Mouse (Mus musculus) hindbrain, embryonic 11.5 days (tissue): ENCODE data around the gene Sfmbt1. TPM values are rescaled to one million over a fixed set of nuclear protein-coding genes. Genes with fewer than 3 reads are reported as not detected.
"Not testable (repeated sequence)": the region's sequence is repeated elsewhere in the genome, so short reads cannot be mapped to it uniquely, and the experiment has no call there.

Source experiments
- ATAC-seq: fragments of 200-750 bp; cut with Nextera tagmentation; 2 replicates; pipeline ENCODE4 v1.8.0; 2017; ENCODE audit warnings: mild to moderate bottlenecking, moderate TSS enrichment, moderate library complexity; ENCODE audit not compliant: low FRiP score
- DNase-seq: peaks from one replicate; pipeline ENCODE4 v3.0.0-alpha.2; 2015; ENCODE audit warnings: low spot score
- H3K27ac ChIP-seq: fragments of 300-500 bp; sonication (generic); 2 replicates; pipeline ENCODE4 v1.5.1; 2014; ENCODE audit warnings: mild to moderate bottlenecking, low read depth, low read length
- H3K27me3 ChIP-seq: fragments of 300-500 bp; sonication (generic); 2 replicates; pipeline ENCODE4 v1.6.1; 2014; ENCODE audit warnings: mild to moderate bottlenecking, low read length, moderate library complexity, mixed read lengths; ENCODE audit not compliant: control insufficient read depth, insufficient read depth
- H3K36me3 ChIP-seq: fragments of 300-500 bp; sonication (generic); 2 replicates; pipeline ENCODE4 v1.6.1; 2014; ENCODE audit warnings: mild to moderate bottlenecking, low read length, moderate library complexity, mixed read lengths; ENCODE audit not compliant: control insufficient read depth, insufficient read depth
- H3K4me1 ChIP-seq: fragments of 300-500 bp; sonication (generic); replicated peaks from 2 replicates; pipeline ENCODE4 v1.6.1; 2014; ENCODE audit warnings: low read length, mixed read lengths; ENCODE audit not compliant: control insufficient read depth, insufficient read depth
- H3K4me2 ChIP-seq: fragments of 300-500 bp; sonication (generic); replicated peaks from 2 replicates; pipeline ENCODE4 v1.6.1; 2014; ENCODE audit warnings: mild to moderate bottlenecking, low read depth, low read length
- H3K4me3 ChIP-seq: fragments of 300-500 bp; sonication (generic); 2 replicates; pipeline ENCODE4 v1.5.1; 2014; ENCODE audit warnings: low read depth, low read length
- H3K9ac ChIP-seq: fragments of 300-500 bp; sonication (generic); 2 replicates; pipeline ENCODE4 v1.6.1; 2014; ENCODE audit warnings: low read depth, low read length
- H3K9me3 ChIP-seq: fragments of 300-500 bp; sonication (generic); 2 replicates; pipeline ENCODE4 v1.6.1; 2016; ENCODE audit warnings: low read length; ENCODE audit not compliant: control insufficient read depth
- WGBS: fragments of 180-500 bp; shearing (Covaris S2); extraction: QIAGEN DNeasy Blood & Tissue Kit; methylation state at CpG from one replicate; pipeline ENCODE4 v1.1.7; 2014; 5-methylcytosine and 5-hydroxymethylcytosine counted together
- polyA plus RNA-seq: library from polyadenylated mRNA; unstranded; fragments of >200 nt; fragmentation: Nextera tagmentation; extraction: Ambion mirVana; gene quantifications from 2 replicates; pipeline ENCODE4 v1.2.1, GENCODE M21; 2014

The Sfmbt1 gene
- polyA plus RNA-seq, 1 experiment from 2014 or later = 20.2 TPM

DNA sequence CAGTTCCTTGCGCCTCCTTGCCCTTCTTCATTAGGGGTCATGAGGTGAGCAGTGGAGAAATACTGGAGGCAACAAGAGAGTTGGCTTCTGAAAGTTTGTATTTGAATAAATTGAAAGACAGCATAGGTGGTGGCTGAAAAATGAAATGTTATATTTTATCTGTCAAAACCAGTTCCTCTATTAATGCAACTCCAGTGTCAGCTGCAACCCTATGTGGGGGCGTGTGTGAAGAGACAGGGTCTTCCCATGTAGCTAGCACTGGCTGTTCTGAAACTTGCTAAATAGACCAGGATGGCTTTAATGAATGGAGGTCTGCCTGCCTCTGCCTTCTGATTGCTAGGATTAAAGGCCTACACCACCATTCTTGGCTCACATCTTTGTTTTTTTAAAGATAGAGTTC lies 2.8 kb upstream of the Sfmbt1 start:
- DNase-seq (no peak), ATAC-seq (no peak)
- WGBS = 96% methylated on average over 2 of the region's 2 CpGs
- H3K9ac ChIP-seq = no peak overlapping the region
- H3K27ac ChIP-seq = no peak overlapping the region
- no peaks in the 10 kb centered on the region; the same call in 1 of the 2 replicates for H3K4me1 ChIP-seq
- no peaks in the 10 kb centered on the region for H3K9me3 ChIP-seq
- no peak overlapping the region for H3K4me2 ChIP-seq
- H3K27me3 ChIP-seq = peaks cover 5% of the 10 kb centered on the region; the same call in 1 of the 2 replicates
- no peaks in the 10 kb centered on the region for H3K36me3 ChIP-seq
- H3K4me3 ChIP-seq = no peak overlapping the region

DNA sequence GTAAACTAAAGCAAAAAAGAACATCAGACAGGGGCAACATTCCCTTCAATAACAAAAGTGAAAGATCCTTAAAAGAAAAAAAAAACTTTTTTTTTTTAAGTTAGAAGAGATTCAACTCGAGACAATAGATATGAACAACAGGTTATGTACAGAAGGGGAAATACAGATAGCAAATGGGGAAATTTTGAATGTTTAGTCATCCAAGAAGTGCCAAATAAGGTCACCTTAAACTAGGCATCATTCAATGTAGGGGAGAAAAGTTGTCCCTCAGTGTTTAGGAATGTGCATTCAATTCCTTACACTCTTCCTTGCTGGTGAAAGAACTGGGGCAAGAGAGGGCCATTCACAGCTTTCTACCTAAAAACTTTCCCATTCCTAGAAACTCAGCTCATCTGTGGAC lies 880 bp upstream of the Sfmbt1 start:
- peaks cover 5% of the 10 kb centered on the region; the same call in 1 of the 2 replicates for H3K27me3 ChIP-seq
- H3K4me2 ChIP-seq = no peak overlapping the region
- no peaks in the 10 kb centered on the region; the same call in 1 of the 2 replicates for H3K4me1 ChIP-seq
- H3K27ac ChIP-seq = no peak overlapping the region
- no peaks in the 10 kb centered on the region for H3K36me3 ChIP-seq
- no peak overlapping the region for H3K9ac ChIP-seq
- 84% methylated on average over 1 of the region's 1 CpGs for WGBS
- DNase-seq (no peak), ATAC-seq (no peak)
- no peaks in the 10 kb centered on the region for H3K9me3 ChIP-seq
- no peak overlapping the region for H3K4me3 ChIP-seq

GRCm38 (mm10) chr14:30715618-30716050 lies 985 bp downstream of the Sfmbt1 start:
- Histone ChIP-seq H3K9ac (peak overlapping the region; percentile 88), H3K27ac (peak overlapping the region; percentile 93), H3K4me1 (no peaks in the 10 kb centered on the region; the same call in 1 of the 2 replicates), H3K4me3 (peak overlapping the region; percentile 93), H3K9me3 (no peaks in the 10 kb centered on the region), H3K4me2 (peak overlapping the region; percentile 80), H3K27me3 (peaks cover 5% of the 10 kb centered on the region; the same call in 1 of the 2 replicates), H3K36me3 (no peaks in the 10 kb centered on the region)
- 2% methylated on average over 38 of the region's 68 CpGs for WGBS
- DNase-seq (peak; percentile 89), ATAC-seq (peak; percentile 87)

GRCm38 (mm10) chr14:30716051-30716952 lies 1.7 kb downstream of the Sfmbt1 start:
- under 1% methylated on average over 73 of the region's 106 CpGs for WGBS
- Histone ChIP-seq H3K27ac (peak overlapping the region; percentile 93), H3K4me1 (no peaks in the 10 kb centered on the region; the same call in 1 of the 2 replicates), H3K9me3 (no peaks in the 10 kb centered on the region), H3K27me3 (peaks cover 5% of the 10 kb centered on the region; the same call in 1 of the 2 replicates), H3K9ac (peak overlapping the region; percentile 88), H3K36me3 (no peaks in the 10 kb centered on the region), H3K4me3 (peak overlapping the region; percentile 93), H3K4me2 (peak overlapping the region; percentile 80)
- ATAC-seq = peak; percentile 58
- DNase-seq = peak; percentile 74

DNA sequence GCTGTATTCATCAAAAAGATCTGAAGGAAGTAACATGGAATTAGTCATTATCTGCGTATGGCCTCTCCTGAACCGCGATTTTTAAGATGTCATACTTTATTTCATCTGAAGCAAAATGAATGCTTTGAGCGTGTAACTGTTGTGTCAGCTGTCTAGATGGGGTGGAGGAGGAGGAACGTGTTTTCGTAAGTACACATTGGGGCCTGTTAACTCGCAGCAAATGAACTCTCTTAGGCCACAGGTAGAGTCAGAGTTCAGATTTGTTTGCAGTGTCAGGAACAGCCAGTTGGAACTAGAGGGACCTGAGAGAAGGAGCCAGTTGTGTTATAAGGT lies 2.3 kb downstream of the Sfmbt1 start:
- Histone ChIP-seq H3K9ac (peak overlapping the region; percentile 88), H3K4me1 (no peaks in the 10 kb centered on the region; the same call in 1 of the 2 replicates), H3K27me3 (peaks cover 5% of the 10 kb centered on the region; the same call in 1 of the 2 replicates), H3K27ac (no peak overlapping the region), H3K9me3 (no peaks in the 10 kb centered on the region), H3K36me3 (no peaks in the 10 kb centered on the region), H3K4me3 (peak overlapping the region; percentile 93), H3K4me2 (peak overlapping the region; percentile 80)
- 3% methylated on average over 7 of the region's 7 CpGs for WGBS
- ATAC-seq = no peak
- DNase-seq = no peak

DNA sequence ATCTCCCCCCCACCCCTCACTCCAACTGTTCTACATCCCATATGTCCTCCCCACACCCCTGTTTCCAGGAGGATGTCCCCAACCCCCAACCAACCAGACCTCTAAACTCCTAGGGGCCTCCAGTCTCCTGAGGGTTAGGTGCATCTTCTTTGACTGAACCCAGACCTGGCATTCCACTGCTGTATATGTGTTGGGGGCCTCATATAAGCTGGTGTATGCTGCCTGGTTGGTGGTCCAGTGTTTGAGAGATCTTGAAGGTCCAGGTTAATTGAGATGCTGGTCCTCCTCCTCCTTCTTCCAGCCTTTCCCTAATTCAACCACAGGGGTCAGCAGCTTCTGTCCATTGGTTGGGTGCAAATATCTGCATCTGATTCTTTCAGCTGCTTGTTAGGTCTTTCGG lies 4.0 kb downstream of the Sfmbt1 start:
- H3K36me3 ChIP-seq, DNase-seq, H3K9ac ChIP-seq, H3K4me3 ChIP-seq, H3K27ac ChIP-seq, H3K4me1 ChIP-seq, H3K4me2 ChIP-seq, ATAC-seq, H3K27me3 ChIP-seq, H3K9me3 ChIP-seq: not testable (repeated sequence)
- 89% methylated on average over 1 of the region's 1 CpGs for WGBS

DNA sequence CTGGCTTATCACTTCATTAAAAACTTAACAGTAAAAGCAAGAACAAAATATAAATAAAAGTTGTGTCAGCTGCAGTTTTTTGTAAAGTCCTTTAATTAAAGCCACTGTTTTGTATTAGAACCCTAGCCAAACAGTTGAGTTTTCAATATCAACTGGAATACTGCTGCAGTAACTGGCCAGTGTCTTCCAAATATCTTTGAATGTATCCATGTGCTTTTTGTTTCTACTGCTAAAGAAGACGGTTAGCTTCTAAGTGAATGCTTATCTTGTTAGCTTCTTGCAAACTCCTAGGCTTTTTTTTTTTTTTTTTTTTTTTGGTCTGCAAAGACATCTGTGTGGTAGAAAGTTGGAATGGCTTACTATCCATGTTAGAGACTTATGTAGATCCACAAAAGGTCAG lies 4.9 kb downstream of the Sfmbt1 start:
- ATAC-seq (no peak), DNase-seq (no peak)
- no peaks in the 10 kb centered on the region; the same call in 1 of the 2 replicates for H3K4me1 ChIP-seq
- WGBS = 97% methylated on average over 1 of the region's 1 CpGs
- H3K36me3 ChIP-seq = no peaks in the 10 kb centered on the region
- H3K9me3 ChIP-seq = no peaks in the 10 kb centered on the region
- H3K4me2 ChIP-seq = no peak overlapping the region
- peaks cover 3% of the 10 kb centered on the region; the same call in 1 of the 2 replicates for H3K27me3 ChIP-seq
- H3K9ac ChIP-seq = no peak overlapping the region
- H3K27ac ChIP-seq = no peak overlapping the region
- H3K4me3 ChIP-seq = no peak overlapping the region

- 84% methylated on average over 1 of the region's 1 CpGs for WGBS
- no peaks in the 10 kb centered on the region for H3K9me3 ChIP-seq
- H3K4me2 ChIP-seq = no peak overlapping the region
- DNase-seq (no peak), ATAC-seq (no peak)
- H3K4me1 ChIP-seq = no peaks in the 10 kb centered on the region
- H3K27me3 ChIP-seq = no peaks in the 10 kb centered on the region
- H3K9ac ChIP-seq = no peak overlapping the region
- H3K36me3 ChIP-seq = no peaks in the 10 kb centered on the region
- no peak overlapping the region for H3K4me3 ChIP-seq
- no peak overlapping the region for H3K27ac ChIP-seq
These were observed 7.2 kb downstream of the Sfmbt1 start for GRCm38 (mm10) chr14:30721850-30722249.

GRCm38 (mm10) chr14:30722406-30722805 lies 7.8 kb downstream of the Sfmbt1 start:
- WGBS = 90% methylated on average over 5 of the region's 5 CpGs

More at GRCm38 (mm10) chr14:30722406-30722805, 7.8 kb downstream of the Sfmbt1 start:
- no peak overlapping the region for H3K9ac ChIP-seq
- DNase-seq (no peak), ATAC-seq (no peak)
- H3K36me3 ChIP-seq = no peaks in the 10 kb centered on the region
- no peak overlapping the region for H3K4me3 ChIP-seq
- H3K27ac ChIP-seq = no peak overlapping the region
- H3K9me3 ChIP-seq = no peaks in the 10 kb centered on the region
- H3K27me3 ChIP-seq = no peaks in the 10 kb centered on the region
- H3K4me1 ChIP-seq = no peaks in the 10 kb centered on the region
- no peak overlapping the region for H3K4me2 ChIP-seq
